Mouse (Mus musculus) G1E (cell line): ENCODE data around the gene Ptpn21. TPM values are rescaled to one million over a fixed set of nuclear protein-coding genes. Genes with fewer than 3 reads are reported as not detected.

ENCODE experiments used
- ATAC-seq: 2 replicates; pipeline ENCODE4 v1.8.0; 2016; ENCODE audit warnings: mild to moderate bottlenecking; ENCODE audit not compliant: insufficient number of reproducible peaks, poor library complexity, low FRiP score, severe bottlenecking; ENCODE audit errors: extremely low read depth
- DNase-seq: peaks from one replicate; pipeline ENCODE4 v3.0.0; 2012; ENCODE audit warnings: low spot score
- H3K27me3 ChIP-seq: 2 replicates; pipeline ENCODE4 v1.6.1; 2012; ENCODE audit warnings: mild to moderate bottlenecking, low read length, inconsistent platforms; ENCODE audit not compliant: insufficient read depth
- H3K36me3 ChIP-seq: replicated peaks from 2 replicates; pipeline ENCODE3; 2012; ENCODE audit warnings: mild to moderate bottlenecking, inconsistent platforms
- H3K4me1 ChIP-seq: 2 replicates; pipeline ENCODE4 v1.6.1; 2012; ENCODE audit warnings: low read depth, low read length, inconsistent platforms, mixed read lengths; ENCODE audit not compliant: insufficient read depth
- H3K4me3 ChIP-seq: 2 replicates; pipeline ENCODE4 v1.5.1; 2012; ENCODE audit warnings: low read depth, mild to moderate bottlenecking, inconsistent platforms, low read length, moderate library complexity, mixed read lengths
- H3K9me3 ChIP-seq: replicated peaks from 2 replicates; pipeline ENCODE4 v1.6.1; 2012; ENCODE audit warnings: inconsistent platforms
- CTCF ChIP-seq: IDR thresholded peaks from 2 replicates; pipeline ENCODE4 v1.5.1; 2012; ENCODE audit warnings: low read depth, low read length, inconsistent platforms, mixed read lengths
- GATA1 ChIP-seq: IDR thresholded peaks from 2 replicates; pipeline ENCODE4 v1.6.1; 2012; ENCODE audit warnings: borderline replicate concordance, low read length, inconsistent platforms, mixed read lengths
- GATA2 ChIP-seq: IDR thresholded peaks from 2 replicates; pipeline ENCODE4 v1.6.1; 2012; ENCODE audit warnings: low read depth, low read length, inconsistent platforms, borderline replicate concordance
- POLR2AphosphoS5 ChIP-seq: IDR thresholded peaks from 2 replicates; pipeline ENCODE4 v1.6.1; 2012; ENCODE audit warnings: low read depth, low read length, inconsistent platforms; ENCODE audit not compliant: insufficient replicate concordance
- TAL1 ChIP-seq: conservative IDR thresholded peaks from 2 replicates; pipeline ENCODE4 v1.6.1; 2012; ENCODE audit warnings: low read depth, low read length, inconsistent platforms, mixed read lengths
- polyA plus RNA-seq: library from polyadenylated mRNA; stranded (reverse); fragments of >175 nt; gene quantifications from 2 replicates; pipeline ENCODE4 v1.2.3, GENCODE M21; 2012
- total RNA-seq, 2 experiments: library from RNA; stranded (forward) in 1 of 2; stranded (reverse) in 1 of 2; fragments of 200-1000 nt in 1 of 2; fragments of >200 nt in 1 of 2; fragmentation: Nextera tagmentation in 1 of 2; gene quantifications; 2 replicates each; pipeline ENCODE4 v1.2.3; 2014 to 2017

Gene Ptpn21
- total and polyA plus RNA-seq, 3 experiments: 7.2 to 35.4 (median 9.0) TPM

GRCm38 (mm10) chr12:98713621-98714103, 23.5 kb downstream of the Ptpn21 start:
- Histone ChIP-seq H3K9me3 (no peaks in the 10 kb centered on the region), H3K4me3 (no peak overlapping the region), H3K4me1 (no peaks in the 10 kb centered on the region), H3K36me3 (peaks cover 22% of the 10 kb centered on the region), H3K27me3 (no peaks in the 10 kb centered on the region)
- no peak for ATAC-seq
- TF ChIP-seq POLR2AphosphoS5 (no peak), GATA1 (no peak), CTCF (no peak), TAL1 (no peak), GATA2 (no peak)
- no peak for DNase-seq

GRCm38 (mm10) chr12:98712819-98713218, 24.4 kb downstream of the Ptpn21 start:
- Histone ChIP-seq H3K36me3 (peaks cover 28% of the 10 kb centered on the region), H3K4me3 (no peak overlapping the region), H3K9me3 (no peaks in the 10 kb centered on the region), H3K4me1 (no peaks in the 10 kb centered on the region), H3K27me3 (no peaks in the 10 kb centered on the region)
- ATAC-seq: no peak
- TF ChIP-seq TAL1 (no peak), GATA2 (no peak), CTCF (no peak), GATA1 (no peak), POLR2AphosphoS5 (no peak)
- DNase-seq: no peak

- DNase-seq (no peak), ATAC-seq (no peak)
- Histone ChIP-seq H3K27me3 (no peaks in the 10 kb centered on the region), H3K36me3 (peaks cover 60% of the 10 kb centered on the region), H3K4me1 (no peaks in the 10 kb centered on the region), H3K9me3 (no peaks in the 10 kb centered on the region), H3K4me3 (no peak overlapping the region)
- TF ChIP-seq GATA1: no peak
- TF ChIP-seq GATA2: no peak
- no peak for TF ChIP-seq POLR2AphosphoS5
- no peak for TF ChIP-seq TAL1
- no peak for TF ChIP-seq CTCF
These were observed 33.2 kb downstream of the Ptpn21 start for GRCm38 (mm10) chr12:98703961-98704360.

GRCm38 (mm10) chr12:98703554-98703953, 33.7 kb downstream of the Ptpn21 start:
- H3K9me3 ChIP-seq: no peaks in the 10 kb centered on the region
- no peaks in the 10 kb centered on the region for H3K4me1 ChIP-seq
- ATAC-seq: no peak
- no peaks in the 10 kb centered on the region for H3K27me3 ChIP-seq
- DNase-seq: no peak
- no peak overlapping the region for H3K4me3 ChIP-seq
- peaks cover 60% of the 10 kb centered on the region for H3K36me3 ChIP-seq
- TF ChIP-seq TAL1 (no peak), POLR2AphosphoS5 (no peak), GATA1 (no peak), CTCF (no peak), GATA2 (no peak)

- TF ChIP-seq POLR2AphosphoS5: no peak
- ATAC-seq (no peak), DNase-seq (no peak)
- no peaks in the 10 kb centered on the region for H3K4me1 ChIP-seq
- H3K27me3 ChIP-seq: no peaks in the 10 kb centered on the region
- no peak overlapping the region for H3K4me3 ChIP-seq
- H3K9me3 ChIP-seq: no peaks in the 10 kb centered on the region
- peaks cover 66% of the 10 kb centered on the region for H3K36me3 ChIP-seq
These were observed 35.6 kb downstream of the Ptpn21 start for GRCm38 (mm10) chr12:98701564-98701963.

- H3K27me3 ChIP-seq: no peaks in the 10 kb centered on the region
- H3K4me1 ChIP-seq: no peaks in the 10 kb centered on the region
- no peak for DNase-seq
- no peaks in the 10 kb centered on the region for H3K9me3 ChIP-seq
- TF ChIP-seq TAL1 (no peak), GATA1 (no peak), POLR2AphosphoS5 (no peak), GATA2 (no peak), CTCF (no peak)
- no peak for ATAC-seq
- peaks cover 63% of the 10 kb centered on the region for H3K36me3 ChIP-seq
- no peak overlapping the region for H3K4me3 ChIP-seq
These were observed 40.0 kb downstream of the Ptpn21 start for GRCm38 (mm10) chr12:98697202-98697601.

GRCm38 (mm10) chr12:98690230-98690629, 47.0 kb downstream of the Ptpn21 start:
- no peaks in the 10 kb centered on the region for H3K27me3 ChIP-seq

More at GRCm38 (mm10) chr12:98690230-98690629, 47.0 kb downstream of the Ptpn21 start:
- TF ChIP-seq TAL1: no peak
- TF ChIP-seq POLR2AphosphoS5: no peak
- TF ChIP-seq CTCF: no peak
- no peak for TF ChIP-seq GATA2
- TF ChIP-seq GATA1: no peak
- Histone ChIP-seq H3K4me3 (no peak overlapping the region), H3K4me1 (peaks cover 3% of the 10 kb centered on the region), H3K36me3 (peaks cover 82% of the 10 kb centered on the region), H3K9me3 (no peaks in the 10 kb centered on the region)
- ATAC-seq: no peak
- DNase-seq: no peak
